Mouse (Mus musculus): Measurements from ENCODE around the gene Gnaz.
A peak's percentile ranks its signal among the peaks of the same experiment; 100 is the strongest.
"Not testable (repeated sequence)": the region's sequence is repeated elsewhere in the genome, so short reads cannot be mapped to it uniquely, and the experiment has no call there.

Gnaz gene

DNA sequence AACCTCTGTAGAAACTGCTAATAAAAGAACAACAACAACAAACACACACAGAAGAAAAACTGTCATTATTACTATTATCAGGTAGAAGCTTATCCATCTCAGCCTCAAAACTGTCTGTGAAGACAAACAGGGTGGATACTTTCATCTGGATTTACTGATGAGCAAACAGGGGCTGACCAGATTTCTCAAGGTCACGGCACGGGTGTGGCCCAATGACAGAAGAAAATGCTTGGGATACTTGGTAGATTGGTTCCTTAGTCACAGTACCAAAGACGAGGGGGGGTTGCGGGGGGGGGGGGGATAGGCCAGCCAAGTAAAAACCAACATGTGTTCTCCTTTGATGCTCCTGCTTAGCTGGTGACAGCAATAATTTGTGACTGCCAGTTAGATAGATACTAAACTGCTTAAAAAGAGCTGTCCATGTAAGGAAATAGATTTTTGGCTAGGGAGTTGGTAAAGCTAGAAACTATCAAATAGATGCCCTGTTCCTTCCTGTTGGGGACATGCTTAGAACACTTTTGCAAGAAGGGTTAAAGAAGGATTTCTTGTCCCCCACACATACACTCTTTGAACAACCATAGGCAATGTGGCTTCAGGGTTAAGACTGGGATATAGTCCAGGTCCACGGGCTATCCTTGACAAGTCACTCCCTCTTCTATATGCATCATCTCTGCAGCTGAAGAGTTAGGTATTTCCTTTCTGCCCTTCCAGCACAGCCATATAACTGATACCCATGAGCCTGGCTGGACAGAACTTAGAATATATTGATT, 64.6 kb downstream of the Gnaz start:
- DNase-seq: no peak

DNA sequence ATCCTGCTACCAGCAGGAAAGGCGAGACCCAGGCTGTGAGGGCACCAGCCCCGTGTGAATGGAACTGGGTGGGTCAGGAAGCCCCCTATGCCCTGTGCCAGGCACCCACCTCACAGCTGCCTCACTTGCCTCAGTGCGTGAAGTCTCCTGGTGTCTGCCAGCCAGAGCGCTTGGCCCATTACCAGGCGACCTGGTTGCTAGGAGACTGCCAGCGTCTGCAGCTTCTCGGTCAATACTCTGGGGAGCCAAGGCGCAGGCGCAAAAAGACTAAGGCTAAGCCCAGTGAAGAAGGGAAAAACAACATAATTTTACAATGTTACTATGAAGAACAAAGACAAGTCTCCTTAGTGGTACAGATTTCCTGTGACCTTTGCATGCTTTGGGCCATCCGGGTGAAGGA, 65.4 kb downstream of the Gnaz start, which contains the start of gene Rsph14:
Gene Rsph14, minus strand, starts transcription at position 192 of the 400 bp plus-strand sequence.
- peak; percentile 86 for DNase-seq

DNA sequence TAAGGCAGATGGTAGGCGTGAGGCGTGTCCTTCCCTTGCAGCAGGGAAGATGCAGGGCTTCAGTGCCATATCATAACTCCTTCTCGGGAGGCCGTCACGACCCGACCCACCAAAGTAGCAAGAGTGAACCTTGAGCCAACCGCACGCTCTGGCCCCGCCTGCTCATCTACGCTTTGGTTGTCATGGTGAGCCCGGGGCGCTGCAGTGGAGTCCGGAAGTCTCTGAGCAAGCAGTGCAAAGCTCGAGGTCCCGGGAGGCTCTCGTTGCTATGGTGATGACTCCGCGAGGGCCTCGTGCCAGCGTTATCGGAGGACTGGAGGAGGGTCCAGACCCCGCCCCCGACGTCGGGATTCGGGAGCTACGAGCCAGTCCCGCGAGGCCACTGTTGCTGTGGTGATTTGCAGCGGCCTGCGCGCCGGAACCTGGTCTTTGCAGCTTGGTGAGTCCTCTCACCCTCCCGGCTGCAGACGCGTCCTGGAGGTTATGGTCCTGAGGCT, 70.0 kb downstream of the Gnaz start, which contains the start of gene Rab36:
Gene Rab36, plus strand, starts transcription at position 176 of the 497 bp plus-strand sequence.
- peak; percentile 92 for DNase-seq

GRCm38 (mm10) chr10:75042060-75042459, 75.1 kb downstream of the Gnaz start:
- not testable (repeated sequence) for DNase-seq

GRCm38 (mm10) chr10:75044459-75044858, 77.5 kb downstream of the Gnaz start:
- DNase-seq: no peak

- no peak for DNase-seq
These were observed 78.9 kb downstream of the Gnaz start for GRCm38 (mm10) chr10:75045831-75046230.

GRCm38 (mm10) chr10:75048711-75049110, 81.7 kb downstream of the Gnaz start:
- no peak for DNase-seq

- no peak for DNase-seq
These were observed 84.5 kb downstream of the Gnaz start for GRCm38 (mm10) chr10:75051364-75052074.

DNA sequence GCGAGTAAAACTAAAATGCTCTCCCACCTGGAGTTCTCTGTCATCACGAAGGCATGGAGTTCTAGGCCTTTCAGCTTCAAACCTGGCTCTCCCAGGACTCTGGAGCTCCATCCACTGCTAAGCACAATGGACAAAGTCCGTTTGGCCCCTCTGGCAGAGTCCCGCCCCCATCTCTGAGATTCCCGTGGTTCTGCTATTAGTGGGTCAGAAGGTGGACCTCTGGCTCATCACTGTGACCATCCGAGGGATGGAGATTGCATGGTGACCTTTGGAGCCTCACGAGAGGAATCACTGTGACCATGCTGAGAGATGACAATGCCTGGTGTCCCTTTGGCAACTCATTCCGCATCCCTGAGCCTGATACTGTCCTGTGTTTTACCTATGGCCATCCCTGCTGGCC, 85.9 kb downstream of the Gnaz start:
- peak; percentile 56 for DNase-seq

DNA sequence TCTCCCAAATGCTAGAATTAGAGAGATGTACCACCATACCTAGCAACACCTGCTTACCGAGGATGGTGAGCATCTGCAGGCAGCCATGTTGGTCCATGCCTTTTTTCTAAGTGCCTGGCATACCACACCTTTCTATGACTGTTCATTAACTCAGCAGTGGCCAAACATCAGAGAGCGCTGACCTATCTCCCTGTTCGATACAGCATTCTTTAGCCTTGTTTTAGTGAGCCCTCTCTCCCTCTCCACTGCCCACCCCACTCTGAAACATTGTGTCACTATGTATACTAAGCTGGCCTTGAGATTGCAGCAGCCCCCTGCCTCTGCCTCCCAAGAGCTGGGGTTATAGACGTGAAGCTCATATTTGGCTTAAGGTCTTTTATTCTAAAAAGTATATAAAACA, 86.7 kb downstream of the Gnaz start:
- peak; percentile 23 for DNase-seq

DNA sequence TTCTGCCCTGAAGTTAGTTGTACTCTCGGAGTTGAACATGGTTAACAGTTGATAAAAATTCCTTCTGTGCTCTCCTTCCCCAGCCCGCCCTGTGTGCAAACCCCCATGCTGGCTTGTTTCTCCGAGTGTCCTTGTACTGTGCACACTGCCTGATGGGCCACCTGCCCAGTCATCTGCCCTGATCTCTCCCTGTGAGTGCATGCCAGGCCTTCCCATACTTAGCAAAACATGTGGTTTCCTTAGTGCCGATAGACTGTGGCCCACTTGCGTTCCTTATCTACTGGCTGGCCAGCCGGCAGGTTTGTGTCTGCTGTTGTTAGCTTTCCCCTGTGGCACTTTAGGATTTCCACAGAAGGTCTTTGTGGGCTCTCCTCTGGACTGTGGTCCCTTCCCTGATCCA, 87.1 kb downstream of the Gnaz start:
- DNase-seq: no peak

DNA sequence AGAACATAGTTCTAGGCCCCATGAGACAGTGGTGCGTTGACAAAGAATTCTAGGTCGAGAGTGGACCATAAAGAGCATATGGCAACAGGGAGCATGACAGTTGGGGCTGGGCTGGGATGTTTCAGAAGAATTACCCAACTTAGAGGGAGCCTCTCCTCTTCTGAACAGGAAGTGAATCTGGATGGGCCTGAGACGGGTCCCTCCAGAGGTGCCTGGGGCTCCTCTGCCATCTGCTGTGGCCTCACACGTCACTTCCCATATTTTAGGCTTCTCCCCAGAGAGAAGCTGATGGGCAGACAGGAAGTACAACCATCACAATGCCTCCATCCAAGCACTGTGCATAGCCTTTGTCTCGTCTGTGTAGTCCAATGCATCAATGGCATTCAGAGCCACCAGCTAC, 88.7 kb downstream of the Gnaz start:
- DNase-seq: no peak

- DNase-seq: peak; percentile 47
These were observed 89.3 kb downstream of the Gnaz start for GRCm38 (mm10) chr10:75056255-75056654.

GRCm38 (mm10) chr10:75058336-75058735, 91.4 kb downstream of the Gnaz start:
- DNase-seq: no peak

GRCm38 (mm10) chr10:75058761-75059395, 91.9 kb downstream of the Gnaz start:
- DNase-seq: peak; percentile 20

GRCm38 (mm10) chr10:75059396-75059795, 92.4 kb downstream of the Gnaz start:
- peak; percentile 85 for DNase-seq

DNA sequence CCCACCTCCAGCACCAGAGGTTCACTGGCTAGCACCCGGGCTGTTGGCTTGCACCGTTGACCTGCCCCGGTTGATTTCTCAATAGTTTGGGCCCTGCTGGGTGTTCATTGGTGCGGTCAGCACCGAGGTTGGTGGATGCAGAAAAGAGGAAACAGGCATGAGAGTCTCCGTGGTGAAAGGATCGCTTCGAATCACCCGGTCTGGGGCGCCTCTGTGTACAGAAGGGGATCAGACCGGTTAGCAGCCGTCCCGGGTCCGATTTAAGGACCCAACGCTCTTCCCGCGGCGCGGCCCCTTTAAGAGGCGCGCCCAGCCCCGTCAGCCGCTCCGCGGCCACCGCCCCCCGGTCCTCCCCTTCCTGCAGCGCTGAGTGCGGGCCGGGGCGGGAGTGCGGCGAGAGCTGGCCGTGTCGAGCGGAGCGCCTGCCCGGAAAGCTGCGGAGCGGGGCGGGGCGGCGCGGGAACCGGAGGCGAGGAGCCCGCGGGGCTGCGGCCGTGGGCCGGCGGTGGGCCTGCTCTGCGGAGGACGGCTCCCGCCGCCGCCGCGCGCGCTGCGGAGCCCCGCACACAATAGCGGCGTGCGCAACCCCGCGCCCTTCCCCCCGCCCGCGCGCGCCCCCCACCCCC, 93.4 kb downstream of the Gnaz start, which contains the start of gene Bcr:
Gene Bcr, plus strand, starts transcription at position 376 of the 626 bp plus-strand sequence.
- peak; percentile 84 for DNase-seq

DNA sequence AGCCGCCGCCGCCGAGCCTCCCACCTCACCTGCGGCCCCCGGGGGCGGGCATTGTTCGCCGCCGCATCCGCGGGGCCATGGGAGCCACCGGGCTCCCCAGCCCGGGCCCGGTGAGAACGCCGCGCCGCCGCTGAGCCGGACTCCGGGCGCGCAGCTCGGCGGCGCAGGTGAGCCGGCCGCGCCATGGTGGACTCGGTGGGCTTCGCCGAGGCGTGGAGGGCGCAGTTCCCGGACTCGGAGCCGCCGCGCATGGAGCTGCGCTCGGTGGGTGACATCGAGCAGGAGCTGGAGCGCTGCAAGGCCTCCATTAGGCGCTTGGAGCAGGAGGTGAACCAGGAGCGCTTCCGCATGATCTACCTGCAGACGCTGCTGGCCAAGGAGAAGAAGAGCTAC, 93.9 kb downstream of the Gnaz start:
- DNase-seq: peak; percentile 50

- peak; percentile 54 for DNase-seq
These were observed 94.6 kb downstream of the Gnaz start for GRCm38 (mm10) chr10:75061341-75062188.

DNA sequence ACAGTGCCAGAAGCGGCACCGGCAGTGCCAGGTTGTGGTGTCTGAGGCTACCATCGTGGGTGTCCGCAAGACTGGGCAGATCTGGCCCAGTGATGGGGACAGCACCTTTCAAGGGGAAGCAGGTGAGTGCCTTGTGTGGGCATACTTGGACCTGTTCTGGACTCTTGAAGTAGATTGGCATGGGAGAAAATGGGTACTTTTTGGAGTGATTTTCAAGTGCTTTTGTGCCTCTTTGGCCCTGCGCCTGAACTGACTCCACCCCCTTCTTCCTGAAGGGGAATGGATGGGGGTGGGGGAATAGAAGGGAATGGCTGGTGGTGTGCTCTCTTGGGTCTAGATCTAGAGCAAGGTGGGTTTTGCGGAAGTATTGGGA, 95.2 kb downstream of the Gnaz start:
- DNase-seq: peak; percentile 44

GRCm38 (mm10) chr10:75062621-75063020, 95.6 kb downstream of the Gnaz start:
- DNase-seq: no peak
